Mouse (Mus musculus): Measurements from ENCODE around the gene Rnf227.

The Rnf227 gene

GRCm38 (mm10) chr11:69372056-69372779 lies 32.0 kb downstream of the Rnf227 start:
- DNase-seq: peak; percentile 60

GRCm38 (mm10) chr11:69372780-69373170 lies 32.5 kb downstream of the Rnf227 start:
- peak; percentile 21 for DNase-seq

GRCm38 (mm10) chr11:69373223-69373965 lies 33.1 kb downstream of the Rnf227 start:
- DNase-seq: no peak

DNA sequence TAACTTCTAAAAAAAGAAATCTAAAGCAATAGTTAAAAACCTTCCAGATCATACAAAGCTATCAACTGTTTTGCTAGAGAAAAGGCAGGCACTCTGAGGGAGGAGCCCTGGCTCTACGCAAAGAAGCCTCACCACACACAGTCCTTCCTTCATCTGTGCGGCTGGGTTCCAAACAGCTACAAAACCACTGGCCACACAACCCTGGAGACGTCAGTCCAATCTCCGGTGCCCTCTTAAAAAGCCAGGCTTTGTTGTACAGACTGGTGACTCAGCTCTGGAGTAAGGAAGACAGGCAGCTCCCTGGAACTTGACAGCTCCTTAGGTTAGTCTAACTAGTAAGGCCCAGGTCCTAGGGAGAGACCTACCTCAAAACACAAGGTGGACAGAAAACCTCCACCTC lies 35.4 kb downstream of the Rnf227 start:
- no peak for DNase-seq

DNA sequence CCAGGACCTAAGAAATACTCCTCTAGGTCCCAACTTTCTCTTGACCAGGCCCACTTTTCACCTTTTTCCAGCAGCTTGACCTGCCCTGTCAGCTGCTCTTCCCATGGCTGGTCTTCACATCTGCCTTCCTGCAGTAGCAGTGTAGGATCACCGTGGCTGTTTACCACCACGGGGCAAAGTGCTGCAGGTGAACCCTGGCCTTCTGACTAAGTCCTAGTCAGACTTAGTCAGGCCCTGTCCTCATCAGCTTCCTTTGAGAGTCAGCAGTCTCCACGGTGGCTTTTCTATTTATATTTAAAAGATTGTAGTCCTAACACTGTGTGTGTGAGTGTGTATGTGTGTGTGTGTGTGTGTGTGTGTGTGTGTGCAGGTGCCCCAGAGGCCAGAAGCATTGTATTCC lies 37.5 kb downstream of the Rnf227 start:
- no peak for DNase-seq

GRCm38 (mm10) chr11:69379600-69379999 lies 39.3 kb downstream of the Rnf227 start:
- DNase-seq: no peak

- DNase-seq: no peak
These were observed 41.1 kb downstream of the Rnf227 start for GRCm38 (mm10) chr11:69381356-69381755.

DNA sequence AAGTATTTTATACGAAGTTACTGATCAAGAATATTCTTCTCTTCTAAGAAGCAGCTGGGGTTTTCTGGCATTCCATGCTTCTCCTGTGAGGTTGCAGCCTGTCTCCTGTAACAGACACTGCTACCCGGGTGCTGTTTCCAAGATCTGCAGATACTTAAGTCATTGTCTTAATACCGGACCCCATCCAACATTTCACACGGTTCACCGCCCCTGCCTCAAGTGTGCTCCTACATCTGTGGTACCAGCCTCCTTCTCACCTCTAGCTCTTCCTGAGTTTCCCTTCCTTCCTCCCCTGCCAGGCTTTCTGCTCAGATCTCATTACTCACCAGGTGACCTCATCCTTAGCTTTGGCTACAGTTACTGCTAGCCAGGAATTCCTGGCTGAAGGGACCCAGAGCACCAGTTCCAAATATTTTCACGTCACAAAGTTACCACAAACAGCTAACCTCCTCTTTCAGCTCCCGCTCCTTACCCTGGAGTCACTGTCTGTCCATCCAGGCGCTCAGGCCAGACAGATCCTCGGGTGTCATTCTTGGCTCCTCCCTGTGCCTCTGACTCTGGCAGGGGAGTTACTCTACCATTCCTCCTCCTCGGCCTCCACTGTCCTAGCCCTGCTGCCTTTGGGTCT lies 42.3 kb downstream of the Rnf227 start:
- no peak for DNase-seq

DNA sequence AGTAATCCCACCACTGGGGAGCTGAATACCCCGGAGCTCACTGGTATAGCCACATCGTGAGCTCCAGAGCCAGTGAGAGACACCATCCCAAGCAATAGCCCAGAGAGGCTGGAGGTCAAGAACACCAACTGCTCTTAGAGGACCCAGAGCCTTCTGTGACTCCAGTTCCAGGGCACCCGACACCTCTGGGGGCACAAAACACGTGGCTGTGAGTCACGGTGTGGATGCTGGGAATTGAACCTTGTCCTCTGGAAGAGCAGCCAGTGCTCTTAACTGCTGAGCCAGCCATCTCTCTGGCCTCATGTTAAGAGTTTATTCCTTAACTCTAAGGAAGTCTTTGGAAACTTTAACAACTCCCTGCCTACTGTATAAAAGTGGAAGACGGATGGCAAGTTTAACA lies 44.7 kb downstream of the Rnf227 start:
- no peak for DNase-seq

- DNase-seq: no peak
These were observed 46.5 kb downstream of the Rnf227 start for GRCm38 (mm10) chr11:69386758-69387157.

- no peak for DNase-seq
These were observed 48.4 kb downstream of the Rnf227 start for GRCm38 (mm10) chr11:69388680-69389079.

- peak; percentile 70 for DNase-seq
These were observed 49.5 kb downstream of the Rnf227 start for GRCm38 (mm10) chr11:69389531-69390399.

GRCm38 (mm10) chr11:69390400-69391034 lies 50.3 kb downstream of the Rnf227 start:
- peak; percentile 61 for DNase-seq
